Mouse (Mus musculus) R1 (cell line): ENCODE measurements at regions not wholly inside any gene's neighbourhood (a gene's known extent, or its start where the extent isn't known, plus 50 kb on each side); places are given as distances from the start of the nearest gene placed in this dataset.

ENCODE experiments used
- DNase-seq: peaks from one replicate; pipeline ENCODE4 v3.0.0-alpha.2; 2018; ENCODE audit warnings: low read depth, low spot score

- DNase-seq = no peak
Observed at GRCm38 (mm10) chr16:29706996-29707395, 127.9 kb downstream of the Opa1 start.

- no peak for DNase-seq
Observed at GRCm38 (mm10) chr16:29707656-29708055, 128.5 kb downstream of the Opa1 start.

GRCm38 (mm10) chr16:29709072-29709471 is 129.9 kb downstream of the Opa1 start:
- no peak for DNase-seq

GRCm38 (mm10) chr16:29711386-29711785 is 132.3 kb downstream of the Opa1 start:
- DNase-seq = no peak

- no peak for DNase-seq
Observed at GRCm38 (mm10) chr16:29711912-29712681, 133.0 kb downstream of the Opa1 start.

GRCm38 (mm10) chr16:29714612-29715127 is 135.5 kb downstream of the Opa1 start:
- DNase-seq = no peak

GRCm38 (mm10) chr16:29718965-29719364 is 139.8 kb downstream of the Opa1 start:
- DNase-seq = no peak

- DNase-seq = peak; percentile 87
Observed at GRCm38 (mm10) chr16:29719571-29720451, 140.7 kb downstream of the Opa1 start.

GRCm38 (mm10) chr16:29725153-29725552 is 146.0 kb downstream of the Opa1 start:
- DNase-seq = no peak

- no peak for DNase-seq
Observed at GRCm38 (mm10) chr16:29725563-29725962, 146.4 kb downstream of the Opa1 start.

GRCm38 (mm10) chr16:29727397-29727796 is 148.3 kb downstream of the Opa1 start:
- no peak for DNase-seq

GRCm38 (mm10) chr16:29728769-29729481 is 149.8 kb downstream of the Opa1 start:
- peak; percentile 64 for DNase-seq

GRCm38 (mm10) chr16:29730010-29730409 is 150.9 kb downstream of the Opa1 start:
- no peak for DNase-seq

- no peak for DNase-seq
Observed at GRCm38 (mm10) chr16:29732889-29733288, 153.8 kb downstream of the Opa1 start.

- DNase-seq = no peak
Observed at GRCm38 (mm10) chr16:29733847-29734246, 154.7 kb downstream of the Opa1 start.

GRCm38 (mm10) chr16:29734324-29734723 is 155.2 kb downstream of the Opa1 start:
- peak; percentile 64 for DNase-seq

GRCm38 (mm10) chr16:29734738-29735250 is 155.7 kb downstream of the Opa1 start:
- DNase-seq = peak; percentile 49

GRCm38 (mm10) chr16:29735371-29736008 is 156.4 kb downstream of the Opa1 start:
- peak; percentile 54 for DNase-seq

GRCm38 (mm10) chr16:29736211-29736610 is 157.1 kb downstream of the Opa1 start:
- no peak for DNase-seq

- DNase-seq = no peak
Observed at GRCm38 (mm10) chr16:29738075-29738474, 158.9 kb downstream of the Opa1 start.
